Mouse (Mus musculus): ENCODE measurements around the gene Spata25.

Gene Spata25

DNA sequence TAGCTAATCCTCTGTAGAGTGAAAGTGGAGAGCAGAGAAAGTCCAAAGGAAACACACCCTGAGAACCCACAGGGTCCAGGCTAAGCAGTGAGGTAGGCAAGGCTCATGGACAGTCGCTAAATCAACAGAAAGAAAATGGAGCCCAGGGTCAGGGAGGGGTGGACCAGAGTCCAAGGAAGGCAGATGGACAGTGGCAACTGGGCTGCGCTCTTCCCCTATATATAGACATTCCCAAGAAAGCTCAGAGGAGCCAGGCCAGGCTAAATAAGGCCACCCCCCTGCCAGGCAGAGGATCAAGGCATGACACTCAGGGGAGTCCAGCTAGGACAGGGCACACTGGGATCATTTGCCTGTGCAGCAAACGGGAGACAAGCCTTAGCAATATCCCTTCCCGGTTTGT, 46.5 kb downstream of the Spata25 start:
- DNase-seq (ENCODE audit: low spot score) = no peak

DNA sequence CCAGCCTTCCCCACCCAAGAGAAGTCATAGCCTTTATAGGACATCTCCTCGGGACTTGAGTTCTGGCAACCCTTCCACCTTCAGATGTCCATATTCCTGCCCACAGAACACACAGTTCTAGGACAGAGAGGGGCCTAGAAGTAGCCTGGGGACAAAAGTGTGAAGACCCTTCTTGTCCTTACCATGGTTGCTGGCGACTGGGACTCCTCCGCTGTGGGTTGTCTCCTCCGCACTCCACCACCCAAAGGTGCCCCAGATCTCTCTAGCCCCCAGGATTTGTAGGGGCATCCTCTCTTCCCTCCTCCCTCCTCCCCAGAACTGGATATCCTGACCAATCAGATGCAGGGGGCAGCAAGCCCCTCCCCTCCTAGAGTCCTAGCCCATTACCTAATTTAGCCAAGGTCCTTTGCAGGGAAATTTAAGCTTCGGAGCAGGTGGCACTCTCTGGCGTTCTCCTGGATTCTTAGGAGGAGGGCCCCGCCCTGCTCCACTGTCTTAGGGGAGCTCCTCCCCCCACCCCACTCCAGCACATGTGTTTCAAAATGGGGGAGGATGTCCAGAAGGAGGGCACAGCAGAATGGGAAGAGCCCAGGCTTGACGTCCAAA, 48.8 kb downstream of the Spata25 start, which contains the start of gene Tnnc2:
Tnnc2 (minus strand) TSS at position 487 of the 606 bp plus-strand sequence.
- no peak for DNase-seq (ENCODE audit: low spot score)

DNA sequence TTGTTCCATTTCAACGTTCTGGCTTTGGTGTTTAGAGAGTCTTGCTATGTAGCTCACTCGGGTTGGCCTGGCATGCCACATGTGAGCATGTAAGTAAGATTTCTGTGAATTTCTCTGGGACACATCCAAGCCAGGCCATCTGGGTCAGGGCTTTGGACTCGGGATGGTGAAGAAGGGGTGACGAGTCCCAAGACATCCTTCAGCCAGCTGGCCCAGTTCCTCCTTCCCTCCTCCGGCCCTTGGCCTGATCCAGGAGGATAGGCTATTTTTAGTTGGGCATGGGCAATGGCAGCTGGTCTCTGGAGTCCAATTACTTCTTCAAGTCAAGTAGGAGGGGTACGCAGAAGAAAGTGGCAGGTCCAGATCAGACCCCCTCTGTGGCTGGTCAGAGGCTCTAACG, 49.5 kb downstream of the Spata25 start:
- DNase-seq (ENCODE audit: low spot score) = no peak

DNA sequence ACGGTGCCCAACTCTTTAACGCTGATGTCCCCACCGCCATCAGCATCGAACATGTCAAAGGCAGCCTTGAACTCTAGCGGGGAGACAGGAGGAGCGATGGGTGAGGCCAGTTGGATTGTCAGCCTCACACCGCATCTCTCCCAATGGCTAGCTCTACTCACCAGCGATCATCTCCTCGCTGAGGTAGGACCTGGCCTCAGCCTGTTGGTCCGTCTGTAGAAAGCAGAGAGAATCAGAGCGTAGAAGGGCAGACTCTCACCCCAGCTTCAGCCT, 50.4 kb downstream of the Spata25 start:
- DNase-seq (ENCODE audit: low spot score) = no peak

DNA sequence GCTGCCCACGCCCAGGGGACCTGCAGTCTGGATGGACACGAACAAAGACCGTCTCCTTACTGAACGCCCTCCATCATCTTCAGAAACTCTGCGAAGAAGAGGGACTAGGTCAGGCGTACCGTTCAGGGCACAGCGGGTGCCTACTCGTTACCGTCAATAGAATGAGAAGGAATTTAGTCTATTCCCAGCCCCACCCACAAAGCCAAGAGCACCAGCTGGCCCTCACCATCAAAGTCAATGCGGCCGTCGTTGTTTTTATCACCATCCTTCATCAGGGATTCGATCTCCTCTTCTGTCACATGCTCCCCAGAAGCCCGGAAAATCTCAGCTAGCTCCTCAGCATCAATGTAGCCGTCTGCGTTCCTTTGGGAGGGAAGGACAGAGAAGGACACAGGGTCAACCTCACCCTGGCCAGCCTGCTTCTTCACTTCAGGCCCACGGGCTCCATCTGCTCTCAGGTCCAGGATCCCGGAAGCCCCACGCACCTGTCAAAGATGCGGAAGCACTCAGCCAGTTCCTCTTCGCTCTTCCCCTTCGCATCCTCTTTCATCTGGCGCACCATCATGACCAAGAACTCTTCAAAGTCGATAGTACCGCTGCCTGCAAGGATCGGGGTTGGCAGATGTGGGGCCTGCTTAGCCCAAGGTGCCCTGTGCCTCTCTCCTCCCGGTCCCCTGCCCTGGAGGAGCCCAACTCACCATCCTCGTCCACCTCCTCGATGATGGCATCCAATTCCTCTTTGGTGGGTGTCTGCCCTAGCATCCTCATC, 50.9 kb downstream of the Spata25 start:
- no peak for DNase-seq (ENCODE audit: low spot score)

DNA sequence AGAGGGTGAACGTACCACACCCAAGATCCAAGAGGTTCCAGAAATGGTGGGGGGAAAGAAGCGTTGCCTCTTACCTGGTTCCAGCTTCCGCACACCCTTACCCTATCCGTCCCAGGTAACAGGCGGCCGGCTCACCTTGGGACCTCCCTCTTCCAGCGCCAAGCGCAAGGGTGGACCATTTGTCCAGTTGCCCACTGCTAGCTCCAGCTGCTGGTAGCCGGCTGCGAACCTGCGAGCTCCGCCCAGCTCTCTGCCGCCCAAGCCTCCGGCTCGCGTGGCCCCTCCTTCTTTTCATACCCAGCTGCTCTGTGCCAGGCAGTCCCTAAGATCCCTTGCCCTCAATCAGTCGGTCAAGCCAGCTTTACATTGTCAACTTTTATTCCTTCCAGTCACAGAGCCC, 51.5 kb downstream of the Spata25 start:
- DNase-seq (ENCODE audit: low spot score) = no peak
